In genomic region chr9:119082039-119082438, GRCm38 (mm10) we compare ENCODE assay signal across 10 mouse cellular contexts. TPM values are rescaled to one million over a fixed set of nuclear protein-coding genes. Genes with fewer than 3 reads are reported as not detected.
DNase-seq lines count a peak whose midpoint lies in the region; ATAC-seq and TF ChIP-seq lines count a peak whose summit lies in the region.
"Had no signal": no experiment of that assay in that cellular context is flagged by ENCODE, and none has a peak within 500 bp of the region (broad histone marks: within the 10 kb centered on the region; RNA-seq: fewer than 3 reads in every experiment).

No protein-coding gene starts in this region.

- H3K27ac ChIP-seq in intestine, embryonic 14.5 days (ENCODE audit: low read depth) = peak overlapping the region; percentile 80
- H3K27ac ChIP-seq in intestine, postnatal 0 days (ENCODE audit: low read depth, low read length) = no peak overlapping the region
- peak overlapping the region; percentile 47; the same call in 1 of the 2 replicates for H3K27ac ChIP-seq in embryonic facial prominence, embryonic 12.5 days
- peak overlapping the region; percentile 37; the same call in 1 of the 2 replicates for H3K27ac ChIP-seq in hindbrain, postnatal 0 days
- H3K27ac ChIP-seq in neural tube, embryonic 13.5 days (replicated peaks) = peak overlapping the region; percentile 85

- no peak overlapping the region for H3K4me2 ChIP-seq in intestine, embryonic 14.5 days (ENCODE audit: low read length)
- H3K4me2 ChIP-seq in intestine, postnatal 0 days (replicated peaks; ENCODE audit: low read depth) = no peak overlapping the region
- H3K4me2 ChIP-seq in embryonic facial prominence, embryonic 12.5 days (replicated peaks) = no peak overlapping the region
- H3K4me2 ChIP-seq in hindbrain, postnatal 0 days (ENCODE audit: low read depth, low read length) = no peak overlapping the region
- no peak overlapping the region for H3K4me2 ChIP-seq in neural tube, embryonic 13.5 days

- peaks cover 10% of the 10 kb centered on the region; the same call in 1 of the 2 replicates for H3K36me3 ChIP-seq in intestine, embryonic 14.5 days (ENCODE audit: control insufficient read depth, insufficient read depth, low read length)
- H3K36me3 ChIP-seq in intestine, postnatal 0 days (ENCODE audit: control insufficient read depth, insufficient read depth) = peaks cover 21% of the 10 kb centered on the region; the same call in 1 of the 2 replicates
- H3K36me3 ChIP-seq in embryonic facial prominence, embryonic 12.5 days = peaks cover 13% of the 10 kb centered on the region; the same call in 1 of the 2 replicates
- H3K36me3 ChIP-seq in hindbrain, postnatal 0 days (ENCODE audit: insufficient read depth, low read length) = peaks cover 8% of the 10 kb centered on the region; the same call in 1 of the 2 replicates
- peaks cover 33% of the 10 kb centered on the region for H3K36me3 ChIP-seq in neural tube, embryonic 13.5 days

- no peaks in the 10 kb centered on the region for H3K9me3 ChIP-seq in intestine, embryonic 14.5 days (ENCODE audit: control insufficient read depth, low read length)
- no peaks in the 10 kb centered on the region for H3K9me3 ChIP-seq in intestine, postnatal 0 days (ENCODE audit: control insufficient read depth)
- no peaks in the 10 kb centered on the region for H3K9me3 ChIP-seq in embryonic facial prominence, embryonic 12.5 days
- no peaks in the 10 kb centered on the region for H3K9me3 ChIP-seq in hindbrain, postnatal 0 days (ENCODE audit: low read length)
- H3K9me3 ChIP-seq in neural tube, embryonic 13.5 days = no peaks in the 10 kb centered on the region

- no peaks in the 10 kb centered on the region for H3K27me3 ChIP-seq in intestine, embryonic 14.5 days (replicated peaks; ENCODE audit: control insufficient read depth, insufficient read depth, low read length)
- no peaks in the 10 kb centered on the region for H3K27me3 ChIP-seq in intestine, postnatal 0 days (replicated peaks; ENCODE audit: control insufficient read depth, insufficient read depth, low read length)
- no peaks in the 10 kb centered on the region for H3K27me3 ChIP-seq in embryonic facial prominence, embryonic 12.5 days
- H3K27me3 ChIP-seq in hindbrain, postnatal 0 days (ENCODE audit: insufficient read depth, low read length) = no peaks in the 10 kb centered on the region
- H3K27me3 ChIP-seq in neural tube, embryonic 13.5 days = no peaks in the 10 kb centered on the region

- peaks cover 28% of the 10 kb centered on the region for H3K4me1 ChIP-seq in intestine, embryonic 14.5 days (replicated peaks; ENCODE audit: control insufficient read depth, insufficient read depth, low read length)
- peaks cover 16% of the 10 kb centered on the region for H3K4me1 ChIP-seq in intestine, postnatal 0 days (replicated peaks; ENCODE audit: control insufficient read depth, insufficient read depth, low read length)
- H3K4me1 ChIP-seq in embryonic facial prominence, embryonic 12.5 days = peaks cover 17% of the 10 kb centered on the region
- H3K4me1 ChIP-seq in hindbrain, postnatal 0 days (ENCODE audit: insufficient read depth, low read length) = peaks cover 8% of the 10 kb centered on the region; the same call in 1 of the 2 replicates
- peaks cover 38% of the 10 kb centered on the region for H3K4me1 ChIP-seq in neural tube, embryonic 13.5 days (replicated peaks)

- ATAC-seq in intestine, embryonic 14.5 days (replicated peaks; ENCODE audit: low FRiP score, low TSS enrichment, low read depth) = 0 out of 2 replicates have a peak, but pooled peaks have one; percentile 11
- ATAC-seq in intestine, postnatal 0 days = no peak
- peak; percentile 53; the same call in 1 of the 2 replicates for ATAC-seq in embryonic facial prominence, embryonic 12.5 days (ENCODE audit: insufficient number of reproducible peaks, insufficient read depth, low FRiP score, low TSS enrichment)
- peak; percentile 78 for ATAC-seq in hindbrain, postnatal 0 days
- peak; percentile 86 for ATAC-seq in neural tube, embryonic 13.5 days (ENCODE audit: low read depth)

- no peak overlapping the region for H3K9ac ChIP-seq in intestine, embryonic 14.5 days (ENCODE audit: low read length)
- H3K9ac ChIP-seq in intestine, postnatal 0 days (ENCODE audit: low read depth, low read length) = no peak overlapping the region
- no peak overlapping the region for H3K9ac ChIP-seq in embryonic facial prominence, embryonic 12.5 days
- no peak overlapping the region for H3K9ac ChIP-seq in hindbrain, postnatal 0 days (replicated peaks; ENCODE audit: low read length)
- 0 out of 2 replicates have a peak overlapping the region, but pooled peaks have one; percentile 22 for H3K9ac ChIP-seq in neural tube, embryonic 13.5 days

- no peak overlapping the region for H3K4me3 ChIP-seq in intestine, embryonic 14.5 days (ENCODE audit: low read depth, low read length)
- H3K4me3 ChIP-seq in intestine, postnatal 0 days (ENCODE audit: low read depth, low read length) = no peak overlapping the region
- H3K4me3 ChIP-seq in embryonic facial prominence, embryonic 12.5 days = no peak overlapping the region
- no peak overlapping the region for H3K4me3 ChIP-seq in hindbrain, postnatal 0 days (ENCODE audit: low read length)
- H3K4me3 ChIP-seq in neural tube, embryonic 13.5 days = no peak overlapping the region

- no peak for DNase-seq in intestine, embryonic 14.5 days (ENCODE audit: low spot score)
- peak; percentile 65 for DNase-seq in hindbrain, postnatal 0 days (ENCODE audit: low spot score)
- no peak for DNase-seq in urinary bladder, postnatal 14 days (ENCODE audit: low spot score)
- DNase-seq in frontal cortex, adult 2 months (ENCODE audit: extremely low spot score in 1 of 2, low spot score in 1 of 2) = no peak
- DNase-seq in thymus, adult 18-20 months = no peak
- DNase-seq: cerebellum, postnatal 36 days; heart, postnatal 36 days had no signal

- TF ChIP-seq CTCF in intestine, postnatal 0 days (IDR thresholded peaks at IDR 0.05; ENCODE audit: low read depth) = no peak
- TF ChIP-seq CTCF in hindbrain, postnatal 0 days (IDR thresholded peaks at IDR 0.05; ENCODE audit: low read depth) = no peak

- 26% methylated on average over 8 of the region's 8 CpGs for WGBS in intestine, embryonic 14.5 days
- WGBS in intestine, postnatal 0 days = 57% methylated on average over 8 of the region's 8 CpGs
- WGBS in embryonic facial prominence, embryonic 12.5 days = 4% methylated on average over 8 of the region's 8 CpGs
- WGBS in hindbrain, postnatal 0 days = 13% methylated on average over 8 of the region's 8 CpGs
- 4% methylated on average over 8 of the region's 8 CpGs for WGBS in neural tube, embryonic 13.5 days

RNA-seq across cellular contexts. Expression of gene Plcd1, which starts 11.3 kb away (rescaled TPM):
- polyA plus RNA-seq in intestine, embryonic 14.5 days (2014; fragmentation: Nextera tagmentation; extraction: Ambion mirVana) = 22.1 and 30.3 TPM in 2 replicates
- polyA plus RNA-seq in intestine, postnatal 0 days (2015; fragmentation: Nextera tagmentation; extraction: Ambion mirVana) = 6.3 and 6.5 TPM in 2 replicates
- polyA plus RNA-seq in embryonic facial prominence, embryonic 12.5 days (2016; fragmentation: Nextera tagmentation; extraction: Ambion mirVana) = 26.6 and 27.8 TPM in 2 replicates
- total RNA-seq in hindbrain, postnatal 0 days (2014; rRNA removed) = 15.1 and 17.0 TPM in 2 replicates
- polyA plus RNA-seq in hindbrain, postnatal 0 days (2015; fragmentation: Nextera tagmentation; extraction: Ambion mirVana) = 14.2 and 18.1 TPM in 2 replicates
- polyA plus RNA-seq in neural tube, embryonic 13.5 days (2015; fragmentation: Nextera tagmentation; extraction: Ambion mirVana) = 25.0 and 25.6 TPM in 2 replicates
- polyA plus RNA-seq in frontal cortex, adult 2 months (2012; rRNA removed) = 15.9 and 18.4 TPM in 2 replicates

RNA-seq across cellular contexts. Expression of gene Dlec1, which starts 20.2 kb away (rescaled TPM):
- 0.37 and 0.67 TPM in 2 replicates for polyA plus RNA-seq in intestine, embryonic 14.5 days (2014; fragmentation: Nextera tagmentation; extraction: Ambion mirVana)
- 0.05 and 0.07 TPM in 2 replicates for polyA plus RNA-seq in intestine, postnatal 0 days (2015; fragmentation: Nextera tagmentation; extraction: Ambion mirVana)
- polyA plus RNA-seq in embryonic facial prominence, embryonic 12.5 days (2016; fragmentation: Nextera tagmentation; extraction: Ambion mirVana) = 1.5 and 1.7 TPM in 2 replicates
- total RNA-seq in hindbrain, postnatal 0 days (2014; rRNA removed) = 0.93 and 1.1 TPM in 2 replicates
- 0.95 and 1.4 TPM in 2 replicates for polyA plus RNA-seq in hindbrain, postnatal 0 days (2015; fragmentation: Nextera tagmentation; extraction: Ambion mirVana)
- 0.55 and 1.1 TPM in 2 replicates for polyA plus RNA-seq in neural tube, embryonic 13.5 days (2015; fragmentation: Nextera tagmentation; extraction: Ambion mirVana)
- polyA plus RNA-seq in frontal cortex, adult 2 months (2012; rRNA removed) = 3.5 and 4.6 TPM in 2 replicates

RNA-seq across cellular contexts. Expression of gene Vill, which starts 29.5 kb away (rescaled TPM):
- polyA plus RNA-seq in intestine, embryonic 14.5 days (2014; fragmentation: Nextera tagmentation; extraction: Ambion mirVana) = 26.2 and 27.4 TPM in 2 replicates
- 3.6 and 5.1 TPM in 2 replicates for polyA plus RNA-seq in intestine, postnatal 0 days (2015; fragmentation: Nextera tagmentation; extraction: Ambion mirVana)
- polyA plus RNA-seq in embryonic facial prominence, embryonic 12.5 days (2016; fragmentation: Nextera tagmentation; extraction: Ambion mirVana) = 27.3 and 28.1 TPM in 2 replicates
- total RNA-seq in hindbrain, postnatal 0 days (2014; rRNA removed) = 4.5 and 5.9 TPM in 2 replicates
- 3.3 TPM in 2 replicates for polyA plus RNA-seq in hindbrain, postnatal 0 days (2015; fragmentation: Nextera tagmentation; extraction: Ambion mirVana)
- 6.8 and 6.9 TPM in 2 replicates for polyA plus RNA-seq in neural tube, embryonic 13.5 days (2015; fragmentation: Nextera tagmentation; extraction: Ambion mirVana)
- 9.1 and 10.1 TPM in 2 replicates for polyA plus RNA-seq in frontal cortex, adult 2 months (2012; rRNA removed)
